Mouse (Mus musculus): Measurements from ENCODE around the gene Cep63.

GRCm38 (mm10) chr9:102547028-102547354 lies 79.3 kb downstream of the Cep63 start:
- TF ChIP-seq SRF (IDR thresholded peaks at IDR 0.05; ENCODE audit: control insufficient read depth, insufficient read length, low read depth) (no peak), POLR2A (IDR thresholded peaks at IDR 0.05; ENCODE audit: insufficient read length, low read depth) (no peak), TCF12 (IDR thresholded peaks at IDR 0.05; ENCODE audit: insufficient read depth, poor library complexity, severe bottlenecking) (no peak), MAX (IDR thresholded peaks at IDR 0.05; ENCODE audit: low read depth) (no peak), CEBPB (IDR thresholded peaks at IDR 0.05; ENCODE audit: insufficient read depth, poor library complexity, severe bottlenecking) (no peak), USF1 (IDR thresholded peaks at IDR 0.05; ENCODE audit: low read depth) (no peak), REST (IDR thresholded peaks at IDR 0.05; ENCODE audit: insufficient read depth, insufficient read length) (no peak)

All from myocyte (in vitro differentiated cells).